In the genomic region with DNA sequence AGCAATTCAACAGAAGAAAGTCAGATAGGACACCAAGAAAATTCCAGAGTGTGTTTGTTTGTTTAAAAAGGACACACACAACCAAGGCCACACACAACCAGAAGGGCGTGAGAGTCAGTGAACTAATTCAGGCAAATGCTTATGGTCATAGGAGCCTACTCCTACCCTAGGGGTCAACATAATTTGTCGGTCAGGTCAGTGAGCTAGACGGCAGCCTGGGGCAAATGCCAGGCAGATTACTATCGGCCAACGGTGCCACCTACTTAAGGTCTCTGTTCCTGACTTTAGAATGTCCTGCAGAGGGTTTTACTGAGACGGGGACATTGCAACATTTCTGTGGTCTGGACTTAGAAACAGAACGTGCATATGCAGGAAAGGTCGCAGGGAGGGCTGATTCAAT, we compare ENCODE assay signal across 26 mouse cellular contexts.
DNase-seq lines count a peak whose midpoint lies in the region; ATAC-seq lines count a peak whose summit lies in the region.
"Had no signal": no experiment of that assay in that cellular context is flagged by ENCODE, and none has a peak within 500 bp of the region (broad histone marks: within the 10 kb centered on the region; RNA-seq: fewer than 3 reads in every experiment).

No protein-coding gene starts in this region.

- H3K9me3 ChIP-seq in kidney, embryonic 14.5 days (ENCODE audit: control insufficient read depth, low read length), result no peaks in the 10 kb centered on the region
- no peaks in the 10 kb centered on the region for H3K9me3 ChIP-seq in hindbrain, embryonic 16.5 days (ENCODE audit: control insufficient read depth, low read length)
- no peaks in the 10 kb centered on the region for H3K9me3 ChIP-seq in midbrain, embryonic 13.5 days
- H3K9me3 ChIP-seq: embryonic facial prominence, embryonic 12.5 days; embryonic facial prominence, embryonic 15.5 days; heart, embryonic 12.5 days; heart, embryonic 15.5 days; hindbrain, embryonic 10.5 days had no signal

- peaks cover 8% of the 10 kb centered on the region for H3K4me1 ChIP-seq in kidney, embryonic 14.5 days (ENCODE audit: control insufficient read depth, insufficient read depth, low read length)
- H3K4me1 ChIP-seq in hindbrain, embryonic 16.5 days (ENCODE audit: control insufficient read depth, insufficient read depth, low read depth, low read length), result peaks cover 2% of the 10 kb centered on the region; the same call in 1 of the 2 replicates
- peaks cover 6% of the 10 kb centered on the region; the same call in 1 of the 2 replicates for H3K4me1 ChIP-seq in midbrain, embryonic 13.5 days (replicated peaks)

- no peak overlapping the region for H3K27ac ChIP-seq in kidney, embryonic 14.5 days (ENCODE audit: low read depth, low read length)
- H3K27ac ChIP-seq in hindbrain, embryonic 16.5 days (ENCODE audit: low read depth, low read length), result no peak overlapping the region
- H3K27ac ChIP-seq in midbrain, embryonic 13.5 days, result no peak overlapping the region
- H3K27ac ChIP-seq: embryonic facial prominence, embryonic 12.5 days; embryonic facial prominence, embryonic 15.5 days; gastrocnemius, adult 2 months; heart, embryonic 15.5 days; hindbrain, embryonic 10.5 days; hindbrain, embryonic 14.5 days had no signal

- peaks cover 88% of the 10 kb centered on the region for H3K36me3 ChIP-seq in kidney, embryonic 14.5 days (ENCODE audit: control insufficient read depth, insufficient read depth, low read length)
- H3K36me3 ChIP-seq in hindbrain, embryonic 16.5 days (ENCODE audit: control insufficient read depth, insufficient read depth, low read length), result peaks cover 60% of the 10 kb centered on the region
- H3K36me3 ChIP-seq in midbrain, embryonic 13.5 days, result peaks cover 94% of the 10 kb centered on the region

- H3K4me3 ChIP-seq in kidney, embryonic 14.5 days (ENCODE audit: low read length), result no peak overlapping the region
- H3K4me3 ChIP-seq in hindbrain, embryonic 16.5 days (ENCODE audit: low read length), result no peak overlapping the region
- H3K4me3 ChIP-seq in midbrain, embryonic 13.5 days (replicated peaks), result no peak overlapping the region
- H3K4me3 ChIP-seq: embryonic facial prominence, embryonic 12.5 days; embryonic facial prominence, embryonic 15.5 days; gastrocnemius, adult 2 months; heart, embryonic 12.5 days; heart, embryonic 15.5 days; hindbrain, embryonic 10.5 days had no signal

- no peak overlapping the region for H3K4me2 ChIP-seq in kidney, embryonic 14.5 days (replicated peaks; ENCODE audit: low read depth, low read length)
- H3K4me2 ChIP-seq in hindbrain, embryonic 16.5 days (ENCODE audit: low read length), result no peak overlapping the region
- no peak overlapping the region for H3K4me2 ChIP-seq in midbrain, embryonic 13.5 days (replicated peaks)
- H3K4me2 ChIP-seq: embryonic facial prominence, embryonic 12.5 days; embryonic facial prominence, embryonic 15.5 days; heart, embryonic 12.5 days; heart, embryonic 15.5 days; hindbrain, embryonic 14.5 days had no signal

- peak; percentile 73 for DNase-seq in kidney, adult 11 months
- no peak for DNase-seq in kidney, postnatal 4 days
- DNase-seq in kidney, adult 8-10 months, result peak; percentile 39 to 54
- DNase-seq in kidney, postnatal 14 days, result peak; percentile 47
- DNase-seq: adrenal gland, postnatal 14 days; cerebellum, adult 11 months; cerebellum, adult 2 months; cerebellum, adult 9-11 months; cerebellum, postnatal 25 days; forebrain, postnatal 0 days; gastrocnemius, adult 2 months; gastrocnemius, postnatal 14 days; heart, adult 18-20 months; heart, postnatal 10 days; heart, postnatal 36 days had no signal

- H3K27me3 ChIP-seq in kidney, embryonic 14.5 days (ENCODE audit: control insufficient read depth, insufficient read depth, low read length), result no peaks in the 10 kb centered on the region
- H3K27me3 ChIP-seq in hindbrain, embryonic 16.5 days (replicated peaks; ENCODE audit: control insufficient read depth, insufficient read depth, low read length), result no peaks in the 10 kb centered on the region
- H3K27me3 ChIP-seq in midbrain, embryonic 13.5 days, result no peaks in the 10 kb centered on the region
- H3K27me3 ChIP-seq: embryonic facial prominence, embryonic 12.5 days; embryonic facial prominence, embryonic 15.5 days; heart, embryonic 12.5 days; heart, embryonic 15.5 days had no signal

- 85% methylated on average over 8 of the region's 8 CpGs for WGBS in kidney, embryonic 14.5 days
- WGBS in hindbrain, embryonic 16.5 days, result 91% methylated on average over 8 of the region's 8 CpGs
- 90% methylated on average over 8 of the region's 8 CpGs for WGBS in midbrain, embryonic 13.5 days

- ATAC-seq in kidney, embryonic 14.5 days (ENCODE audit: low FRiP score, low TSS enrichment), result no peak
- ATAC-seq in megakaryocyte progenitor cell, adult 5-6 weeks (replicated peaks; ENCODE audit: poor library complexity), result peak; percentile 47; the same call in 1 of the 2 replicates
- no peak for ATAC-seq in hindbrain, embryonic 16.5 days
- ATAC-seq in midbrain, embryonic 13.5 days, result no peak
- ATAC-seq: forebrain, embryonic 14.5 days; forebrain, postnatal 0 days had no signal

- no peak overlapping the region for H3K9ac ChIP-seq in kidney, embryonic 14.5 days (ENCODE audit: low read depth, low read length)
- no peak overlapping the region for H3K9ac ChIP-seq in hindbrain, embryonic 16.5 days (ENCODE audit: low read depth, low read length)
- H3K9ac ChIP-seq in midbrain, embryonic 13.5 days (replicated peaks), result no peak overlapping the region
- H3K9ac ChIP-seq: embryonic facial prominence, embryonic 12.5 days; embryonic facial prominence, embryonic 15.5 days; forebrain, postnatal 0 days; heart, embryonic 12.5 days; heart, embryonic 15.5 days; hindbrain, embryonic 14.5 days had no signal

Comparison
In these comparisons a context has a peak if more than half of its experiments do, and no peak if none do; other contexts are left out.
1. DNase-seq: peak in kidney, adult 11 months (single experiment), kidney, adult 8-10 months (2 of 2) and kidney, postnatal 14 days (single experiment); none in kidney, postnatal 4 days (0 of 2).